Mouse (Mus musculus): ENCODE results near the gene Pola2.

The Pola2 gene

DNA sequence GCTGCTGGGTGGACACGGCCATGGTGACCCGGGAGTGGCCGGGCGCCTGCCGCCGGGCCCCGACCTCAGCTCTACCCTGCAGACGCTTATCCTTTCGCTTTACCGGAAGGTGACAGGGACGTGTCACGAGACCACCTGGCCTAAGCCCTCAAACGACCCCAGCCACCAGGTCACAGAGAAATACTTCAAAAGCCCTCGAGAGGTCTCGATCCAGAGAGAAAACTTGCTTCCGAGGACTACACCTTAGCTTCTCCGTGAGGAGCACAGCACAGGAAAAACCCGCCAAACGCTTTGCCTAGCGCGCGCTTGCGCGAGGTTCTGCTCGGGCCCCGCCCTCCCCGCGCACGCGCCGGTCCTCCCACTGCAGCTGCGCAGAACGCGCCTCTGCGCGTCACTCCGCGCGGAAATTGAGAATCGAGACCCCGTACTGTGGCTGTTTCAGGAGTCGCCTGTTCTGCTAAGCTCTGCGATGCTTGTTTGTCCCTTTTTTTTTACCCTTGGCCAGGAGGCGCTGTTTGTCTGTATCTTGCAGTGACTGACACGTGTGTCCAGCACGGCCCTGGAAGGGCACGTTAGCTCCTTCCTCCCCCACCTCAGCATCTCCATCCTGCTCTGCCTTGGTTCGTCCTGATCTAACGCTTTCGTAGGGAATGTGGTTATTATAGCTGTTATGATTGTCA is at the start of gene Pola2:
Pola2 (minus strand) TSS at position 320 of the 680 bp plus-strand sequence.
- DNase-seq, result peak; percentile 92

DNA sequence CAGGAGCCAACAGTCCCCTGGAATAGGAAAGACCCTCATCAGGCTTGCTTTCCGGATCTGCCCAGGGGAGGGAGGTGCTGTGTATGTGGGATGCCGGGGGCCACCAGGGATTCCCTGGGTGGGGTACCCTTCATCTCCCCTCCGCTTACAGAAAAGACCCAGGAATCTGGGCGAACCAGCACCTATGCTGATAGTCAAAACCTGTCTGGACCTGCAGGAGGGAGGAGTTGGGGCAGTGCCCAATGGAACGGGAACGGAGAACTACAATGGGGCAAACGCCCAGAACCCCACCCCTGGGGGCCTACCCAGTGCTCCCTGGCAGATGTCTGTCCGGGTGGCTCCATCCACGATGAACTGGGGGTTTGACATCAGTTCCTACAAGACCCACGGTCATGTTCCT is 49.7 kb upstream of the Pola2 start:
- no peak for DNase-seq

- DNase-seq, result no peak
Observed at GRCm38 (mm10) chr19:6009137-6009536, 45.1 kb upstream of the Pola2 start.

- DNase-seq, result no peak
Observed at GRCm38 (mm10) chr19:6007013-6007412, 43.0 kb upstream of the Pola2 start.

DNA sequence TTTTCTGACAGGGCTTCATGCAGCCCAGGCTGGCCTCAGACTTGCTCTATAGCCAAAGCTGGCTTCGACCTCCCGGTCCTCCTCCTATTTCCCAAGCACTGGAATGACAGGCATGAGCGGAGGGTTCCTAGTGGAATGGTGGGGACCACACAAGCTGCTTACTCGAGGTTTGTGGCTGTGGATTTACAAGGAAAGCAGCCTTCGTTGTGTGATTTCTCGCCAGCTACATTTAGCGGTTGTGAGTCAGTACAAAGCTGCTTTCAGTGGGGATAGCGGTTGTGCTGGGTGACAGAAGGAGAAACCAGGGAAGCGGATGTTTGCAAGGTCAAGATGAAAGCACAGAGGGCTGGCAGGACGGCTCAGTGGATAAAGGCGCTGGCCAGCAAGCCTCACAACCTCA is 41.5 kb upstream of the Pola2 start:
- no peak for DNase-seq

DNA sequence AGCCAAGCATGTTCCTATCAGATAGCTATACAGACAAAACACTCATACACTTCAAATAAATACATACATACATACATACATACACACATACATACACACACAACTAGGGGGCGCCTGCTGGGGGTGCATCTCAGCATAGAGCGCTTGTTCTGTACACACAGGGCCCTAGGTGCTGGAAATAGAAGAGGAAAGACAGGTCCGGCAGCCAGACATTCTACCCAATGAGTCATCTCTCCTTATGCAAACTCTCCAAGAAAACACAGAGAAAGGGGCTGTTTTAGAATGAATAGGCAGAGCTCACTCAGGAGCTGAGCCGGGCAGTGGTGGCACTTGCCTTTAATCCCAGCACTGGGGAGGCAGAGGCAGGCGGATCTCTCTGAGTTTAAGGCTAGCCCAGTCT is 36.0 kb upstream of the Pola2 start:
- no peak for DNase-seq

- DNase-seq, result no peak
Observed at GRCm38 (mm10) chr19:5998180-5998579, 34.2 kb upstream of the Pola2 start.

DNA sequence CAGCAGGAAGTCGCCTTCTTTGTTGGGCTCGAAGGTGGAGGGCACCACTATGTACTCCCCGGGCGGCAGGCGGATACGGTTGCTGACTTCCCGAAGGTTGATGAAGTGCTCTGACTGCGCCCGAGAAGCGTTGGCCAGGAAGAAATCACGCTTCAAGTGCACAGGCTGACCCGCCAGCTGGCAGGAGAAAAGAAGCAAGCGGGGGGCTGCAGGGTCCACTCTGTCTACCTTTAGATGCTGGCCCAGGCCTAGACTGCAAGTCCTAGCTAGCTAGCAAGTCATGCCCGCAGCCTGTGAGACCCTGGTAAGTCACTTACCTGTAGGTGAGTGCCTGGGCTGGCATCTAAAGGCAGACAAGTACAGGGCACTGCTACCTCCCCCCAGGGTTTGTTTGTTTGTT is 30.7 kb upstream of the Pola2 start:
- DNase-seq, result no peak

DNA sequence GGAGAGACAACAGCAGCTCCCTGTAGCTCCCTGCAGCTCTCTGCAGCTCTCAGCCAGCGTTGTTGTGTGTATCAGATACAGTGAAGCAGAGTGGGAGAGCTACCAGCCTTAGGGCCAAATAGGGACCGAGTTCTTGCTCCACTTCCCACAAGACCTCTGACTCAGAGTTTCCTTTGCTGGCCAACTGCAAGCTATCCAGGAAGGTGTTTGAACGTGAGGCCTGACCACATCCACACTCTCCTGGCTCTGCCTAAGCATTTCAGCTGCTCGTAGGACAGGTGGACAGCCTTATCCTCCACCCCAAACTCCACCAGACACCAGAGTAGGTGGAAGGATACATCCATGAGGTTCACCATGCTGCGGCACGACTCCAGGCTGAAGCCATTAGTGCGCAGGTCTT is 28.0 kb upstream of the Pola2 start:
- DNase-seq, result no peak

DNA sequence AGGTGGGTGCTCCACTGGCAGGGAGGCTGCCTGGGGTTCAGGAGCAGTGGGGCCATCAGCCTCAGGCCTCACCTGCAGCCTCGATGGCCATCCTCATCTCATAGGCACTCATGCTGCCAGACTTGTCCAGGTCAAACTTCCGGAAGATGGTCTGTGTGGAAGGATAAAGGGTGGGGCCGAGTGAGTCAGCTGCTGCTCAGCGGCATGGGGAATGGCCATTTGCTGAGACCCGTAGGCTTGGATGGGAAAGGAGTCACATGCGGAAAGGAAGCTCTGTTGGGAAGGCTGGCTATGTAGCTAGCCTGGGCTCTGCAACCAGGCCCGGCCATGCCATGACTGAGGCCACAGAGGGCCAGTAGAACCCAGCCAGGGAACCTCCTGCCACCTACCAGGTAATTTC is 27.5 kb upstream of the Pola2 start:
- DNase-seq, result no peak

DNA sequence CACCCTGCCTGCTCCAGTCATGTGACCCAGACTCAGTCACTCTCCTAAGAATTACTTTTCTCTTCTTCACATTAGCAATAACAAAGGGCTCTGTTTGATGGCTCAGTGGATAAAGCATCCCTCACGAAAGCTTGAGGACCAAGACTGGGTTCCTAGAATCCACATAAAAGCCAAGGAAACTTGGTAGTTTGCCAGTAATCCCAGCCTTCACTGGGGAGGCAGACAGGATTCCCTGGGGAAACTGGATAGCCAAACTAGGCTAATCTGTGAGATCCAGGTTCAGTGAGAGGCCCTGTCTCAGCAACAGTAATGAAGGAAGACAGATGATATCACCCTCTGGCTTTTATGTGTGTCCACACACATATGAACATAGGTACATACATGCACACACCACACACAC is 26.9 kb upstream of the Pola2 start:
- DNase-seq, result no peak

- no peak for DNase-seq
Observed at GRCm38 (mm10) chr19:5990033-5990432, 26.0 kb upstream of the Pola2 start.

GRCm38 (mm10) chr19:5989585-5989984 is 25.6 kb upstream of the Pola2 start:
- DNase-seq, result no peak

- DNase-seq, result peak; percentile 91
Observed at GRCm38 (mm10) chr19:5988815-5989452, 24.9 kb upstream of the Pola2 start.

DNA sequence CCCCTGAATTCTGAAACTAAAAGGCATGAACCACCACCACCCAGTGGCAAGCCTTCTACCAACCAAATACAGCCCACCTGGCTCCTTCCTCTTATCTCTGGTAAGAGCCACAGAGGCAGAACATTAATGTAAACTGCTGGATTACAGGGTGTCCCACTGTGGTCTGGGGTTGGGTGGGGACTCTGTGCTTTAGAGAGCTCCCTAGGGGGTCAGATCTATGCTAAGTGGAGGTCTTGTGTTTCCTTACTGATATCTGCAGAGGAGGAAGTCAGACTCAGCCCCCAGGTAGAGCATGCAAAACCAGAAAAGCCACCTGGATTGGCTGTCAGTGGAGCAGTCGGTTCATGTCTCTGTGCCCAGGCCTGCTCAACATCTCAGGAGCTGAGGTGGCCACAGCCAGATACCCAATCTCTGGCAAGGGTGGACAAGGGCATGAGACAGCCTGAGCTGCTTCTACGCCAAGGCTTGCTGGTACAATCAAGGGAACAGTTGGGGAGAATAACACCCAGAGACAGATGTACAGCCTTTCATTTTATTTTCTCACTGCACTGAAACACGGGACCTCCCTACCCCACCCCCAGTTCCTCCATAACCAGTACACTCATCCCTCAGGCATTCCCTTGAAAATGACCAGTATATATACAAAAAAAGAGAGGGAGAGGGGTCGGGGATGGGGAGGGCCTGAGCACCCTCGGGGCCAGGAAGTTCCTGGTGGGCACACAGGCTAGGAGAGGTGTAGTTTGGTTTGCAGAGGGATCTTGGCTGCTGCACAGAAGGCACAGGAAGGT is 24.2 kb upstream of the Pola2 start:
- DNase-seq, result no peak

GRCm38 (mm10) chr19:5986043-5986442 is 22.0 kb upstream of the Pola2 start, which contains the start of gene Slc22a20:
Slc22a20 (minus strand) TSS chr19:5986143.
- DNase-seq, result no peak

DNA sequence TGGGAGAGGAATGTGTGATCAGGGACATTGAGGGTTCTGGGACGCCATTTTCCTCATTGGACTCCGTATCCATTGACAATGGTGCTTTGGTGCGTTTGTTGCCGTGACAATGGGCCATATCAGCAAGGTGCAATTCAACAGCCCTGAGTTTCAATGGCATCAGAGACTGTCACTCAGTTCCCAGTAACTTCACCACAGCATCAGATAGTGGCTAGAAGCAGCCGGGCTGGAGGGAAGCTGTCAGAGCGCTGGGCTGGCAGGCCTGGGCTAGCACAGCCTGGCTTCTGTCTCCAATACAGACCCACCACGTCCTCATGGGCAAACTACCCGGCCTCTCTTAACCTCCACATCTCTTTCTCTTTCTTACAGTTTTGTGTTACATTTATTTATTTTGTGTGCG is 16.5 kb upstream of the Pola2 start:
- DNase-seq, result no peak

DNA sequence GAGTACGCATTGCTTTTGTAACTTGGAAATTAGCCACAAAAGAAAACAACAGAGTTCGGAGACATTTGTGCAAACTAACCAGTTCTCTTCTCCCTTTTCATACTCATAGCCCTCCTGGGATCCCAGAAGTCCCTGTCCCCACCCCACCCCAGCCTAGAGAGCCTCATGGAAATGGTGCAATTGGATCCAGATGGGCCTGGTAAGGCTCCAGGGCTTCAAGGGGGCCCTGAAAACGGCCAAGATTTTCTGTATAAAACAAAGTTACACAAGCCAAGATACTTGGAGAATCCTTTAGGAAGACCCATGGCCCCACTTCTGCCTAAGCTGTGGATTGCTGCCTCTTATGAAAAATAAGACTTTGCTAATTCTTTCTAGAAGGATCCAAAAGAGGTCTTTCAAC is 13.7 kb upstream of the Pola2 start:
- DNase-seq, result no peak

- DNase-seq, result no peak
Observed at GRCm38 (mm10) chr19:5975676-5976075, 11.7 kb upstream of the Pola2 start.

- DNase-seq, result no peak
Observed at GRCm38 (mm10) chr19:5975112-5975511, 11.1 kb upstream of the Pola2 start.

DNA sequence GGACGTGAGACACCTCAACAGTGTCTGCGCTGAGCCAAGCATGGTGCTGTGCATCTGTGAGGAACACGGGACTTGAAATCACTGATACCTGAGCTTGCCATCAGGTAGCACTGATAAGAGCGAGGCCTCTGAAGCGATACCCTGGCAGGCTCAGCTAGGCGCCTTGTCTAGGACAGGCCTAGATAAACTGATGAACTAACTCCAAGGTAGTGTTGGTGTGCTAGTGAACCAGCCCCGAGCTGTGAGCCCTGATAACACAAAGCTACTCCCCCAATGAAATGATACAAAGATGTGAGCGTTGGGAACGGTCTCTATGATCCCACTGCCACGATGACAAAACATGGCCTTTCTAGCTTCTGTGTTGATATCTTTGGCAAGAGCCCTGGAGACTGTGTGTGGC is 3.7 kb upstream of the Pola2 start:
- DNase-seq, result no peak

- DNase-seq, result no peak
Observed at GRCm38 (mm10) chr19:5966786-5967185, 2.8 kb upstream of the Pola2 start.

GRCm38 (mm10) chr19:5965910-5966309 is 1.9 kb upstream of the Pola2 start:
- DNase-seq, result no peak

DNA sequence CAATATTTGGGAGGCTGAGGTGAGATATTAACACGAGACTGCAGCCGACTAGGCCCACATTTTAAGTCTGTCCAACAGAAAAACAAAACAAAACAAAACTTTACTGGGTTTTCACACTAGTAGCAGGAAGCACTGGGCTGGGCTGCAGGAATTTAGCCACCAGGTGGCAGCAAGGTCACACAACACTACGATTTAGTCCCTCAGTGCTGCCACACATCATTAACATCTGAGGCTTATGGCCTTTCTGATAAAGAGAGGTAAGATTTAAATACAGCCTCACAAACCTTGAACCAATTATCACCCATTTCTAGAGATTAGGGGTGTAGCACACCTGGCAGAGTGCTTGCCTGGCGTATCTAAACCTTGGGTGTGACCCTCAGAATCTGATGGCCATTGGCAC is 1.3 kb upstream of the Pola2 start:
- peak; percentile 73 to 86 for DNase-seq
